8 mouse cellular contexts compared by ENCODE assay signal in the genomic region with DNA sequence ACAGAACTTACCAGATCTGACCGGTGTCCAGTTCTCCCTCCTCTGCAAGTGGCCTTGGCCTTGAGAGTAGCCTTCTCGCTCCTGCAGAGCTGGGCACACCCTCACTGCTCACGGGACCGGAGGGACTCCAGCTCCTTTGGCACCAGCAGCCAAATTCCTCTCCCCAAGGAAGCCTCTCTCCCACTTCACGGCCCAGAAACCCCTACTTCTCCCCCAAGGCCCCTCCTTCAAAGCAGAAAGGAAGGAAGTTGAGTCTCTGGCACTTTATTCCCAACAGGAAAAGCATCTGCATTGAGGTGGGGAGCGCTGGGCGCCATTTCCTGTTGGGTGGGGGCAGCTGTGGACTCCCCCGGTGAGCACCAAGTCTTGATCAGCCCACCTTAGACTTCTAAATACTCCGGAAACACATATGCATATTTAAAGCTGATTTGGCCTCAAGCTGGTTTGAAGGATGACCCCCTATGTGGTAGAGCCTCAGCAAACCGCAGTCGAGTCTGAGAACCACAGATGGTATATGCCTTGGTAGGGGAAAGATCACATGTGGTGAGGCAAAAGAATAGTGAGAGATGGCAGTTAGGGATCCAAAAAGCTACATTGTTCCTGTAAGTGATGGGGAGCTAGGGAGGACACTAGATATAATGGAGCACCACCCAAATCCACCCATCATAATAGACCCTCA. TPM values are rescaled to one million over a fixed set of nuclear protein-coding genes. Genes with fewer than 3 reads are reported as not detected.
DNase-seq lines count a peak whose midpoint lies in the region; ATAC-seq and TF ChIP-seq lines count a peak whose summit lies in the region.

A gene (minus strand): TSS at position 207 of the 679 bp plus-strand sequence.

- H3K27ac ChIP-seq in kidney, adult 2 months (ENCODE audit: insufficient read depth, low read depth, low read length) = peak within 1 kb of the TSS; percentile 77
- H3K27ac ChIP-seq in hindbrain, embryonic 12.5 days = 0 out of 2 replicates have a peak within 1 kb of the TSS, but pooled peaks have one; percentile 53
- peak within 1 kb of the TSS; percentile 86 for H3K27ac ChIP-seq in liver, embryonic 16.5 days (ENCODE audit: low read length)
- no peak within 1 kb of the TSS for H3K27ac ChIP-seq in stomach, postnatal 0 days (replicated peaks)

- peak within 1 kb of the TSS; percentile 56 for H3K4me3 ChIP-seq in kidney, adult 2 months (ENCODE audit: insufficient read depth, low read depth, low read length)
- 0 out of 2 replicates have a peak within 1 kb of the TSS, but pooled peaks have one; percentile 97 for H3K4me3 ChIP-seq in hindbrain, embryonic 12.5 days
- peak within 1 kb of the TSS; percentile 97 for H3K4me3 ChIP-seq in liver, embryonic 16.5 days (ENCODE audit: low read depth, low read length)
- H3K4me3 ChIP-seq in stomach, postnatal 0 days (ENCODE audit: low read depth, low read length) = no peak within 1 kb of the TSS; the same call in 1 of the 2 replicates

- no peak for TF ChIP-seq CTCF in kidney, adult 2 months (conservative IDR thresholded peaks at IDR 0.05; ENCODE audit: insufficient read depth, insufficient read length, low read depth, low read length)
- TF ChIP-seq CTCF in brain, embryonic 14.5 days (IDR thresholded peaks at IDR 0.05; ENCODE audit: borderline replicate concordance, extremely low read depth, insufficient read depth, insufficient read length) = no peak
- TF ChIP-seq CTCF in stomach, postnatal 0 days (IDR thresholded peaks at IDR 0.05; ENCODE audit: low read depth) = no peak

- 52% methylated on average over 11 of the region's 11 CpGs for WGBS in kidney, adult 2 months
- 70% methylated on average over 11 of the region's 11 CpGs for WGBS in hindbrain, embryonic 12.5 days
- 23% methylated on average over 11 of the region's 11 CpGs for WGBS in liver, embryonic 16.5 days (ENCODE audit: insufficient replicate concordance)
- WGBS in stomach, postnatal 0 days = 57% methylated on average over 11 of the region's 11 CpGs

- TF ChIP-seq EP300 in stomach, postnatal 0 days (optimal IDR thresholded peaks at IDR 0.05) = no peak

- no peak for ATAC-seq in hindbrain, embryonic 12.5 days (ENCODE audit: low FRiP score)
- no peak for ATAC-seq in liver, embryonic 16.5 days (ENCODE audit: low read depth)
- ATAC-seq in stomach, postnatal 0 days (ENCODE audit: low FRiP score, low TSS enrichment) = no peak

- no peaks in the 10 kb centered on the region for H3K27me3 ChIP-seq in kidney, adult 2 months (replicated peaks; ENCODE audit: control insufficient read depth, insufficient read depth, low read length)
- H3K27me3 ChIP-seq in hindbrain, embryonic 12.5 days = peaks cover 23% of the 10 kb centered on the region
- no peaks in the 10 kb centered on the region for H3K27me3 ChIP-seq in liver, embryonic 16.5 days (ENCODE audit: control insufficient read depth, insufficient read depth, low read depth, low read length)
- no peaks in the 10 kb centered on the region for H3K27me3 ChIP-seq in stomach, postnatal 0 days (ENCODE audit: control insufficient read depth, insufficient read depth, low read length)

- H3K4me1 ChIP-seq in kidney, adult 2 months (ENCODE audit: control insufficient read depth, insufficient read depth, low read length) = peaks cover 7% of the 10 kb centered on the region; the same call in 1 of the 2 replicates
- H3K4me1 ChIP-seq in hindbrain, embryonic 12.5 days = peaks cover 18% of the 10 kb centered on the region
- peaks cover 19% of the 10 kb centered on the region for H3K4me1 ChIP-seq in liver, embryonic 16.5 days (ENCODE audit: control insufficient read depth, low read depth, low read length)
- peaks cover 5% of the 10 kb centered on the region; the same call in 1 of the 2 replicates for H3K4me1 ChIP-seq in stomach, postnatal 0 days (replicated peaks; ENCODE audit: control insufficient read depth, insufficient read depth)

- DNase-seq in kidney, adult 2 months = peak; percentile 66
- DNase-seq in kidney, adult 9 months = no peak
- DNase-seq in brain, embryonic 14.5 days (ENCODE audit: low read depth) = no peak
- no peak for DNase-seq in stomach, postnatal 0 days (ENCODE audit: low spot score)
- DNase-seq in urinary bladder, postnatal 10 days (ENCODE audit: low spot score) = no peak
- DNase-seq in frontal cortex, postnatal 14 days (ENCODE audit: low spot score in 2 of 2) = no peak

- peak within 1 kb of the TSS; percentile 99 for H3K4me2 ChIP-seq in hindbrain, embryonic 12.5 days (replicated peaks)
- H3K4me2 ChIP-seq in liver, embryonic 16.5 days (ENCODE audit: low read depth, low read length) = peak within 1 kb of the TSS; percentile 80
- H3K4me2 ChIP-seq in stomach, postnatal 0 days (replicated peaks; ENCODE audit: low read depth) = peak within 1 kb of the TSS; percentile 86; the same call in 1 of the 2 replicates

- H3K9me3 ChIP-seq in hindbrain, embryonic 12.5 days (replicated peaks) = no peaks in the 10 kb centered on the region
- H3K9me3 ChIP-seq in liver, embryonic 16.5 days (replicated peaks; ENCODE audit: control insufficient read depth, low read length) = no peaks in the 10 kb centered on the region
- H3K9me3 ChIP-seq in stomach, postnatal 0 days (ENCODE audit: control insufficient read depth, low read length) = no peaks in the 10 kb centered on the region

- H3K9ac ChIP-seq in hindbrain, embryonic 12.5 days = no peak within 1 kb of the TSS
- peak within 1 kb of the TSS; percentile 98 for H3K9ac ChIP-seq in liver, embryonic 16.5 days (ENCODE audit: low read depth, low read length)
- H3K9ac ChIP-seq in stomach, postnatal 0 days (ENCODE audit: low read length) = no peak within 1 kb of the TSS

- H3K36me3 ChIP-seq in kidney, adult 2 months (ENCODE audit: control insufficient read depth, insufficient read depth, low read length) = no peaks in the 10 kb centered on the region; the same call in 1 of the 2 replicates
- H3K36me3 ChIP-seq in hindbrain, embryonic 12.5 days = peaks cover 16% of the 10 kb centered on the region
- peaks cover 13% of the 10 kb centered on the region for H3K36me3 ChIP-seq in liver, embryonic 16.5 days (ENCODE audit: control insufficient read depth, insufficient read depth)
- peaks cover 6% of the 10 kb centered on the region; the same call in 1 of the 2 replicates for H3K36me3 ChIP-seq in stomach, postnatal 0 days (ENCODE audit: control insufficient read depth, insufficient read depth, low read length)

- no peak for TF ChIP-seq POLR2A in kidney, adult 2 months (IDR thresholded peaks at IDR 0.05; ENCODE audit: low read depth, low read length)
- TF ChIP-seq POLR2A in brain, embryonic 14.5 days (IDR thresholded peaks at IDR 0.05; ENCODE audit: borderline replicate concordance, extremely low read depth, insufficient read depth, insufficient read length, poor library complexity, severe bottlenecking) = no peak

RNA-seq across cellular contexts. Expression of the gene that starts here (rescaled TPM):
- polyA plus RNA-seq in kidney, adult 2 months (2012; rRNA removed) = 11.7 and 15.3 TPM in 2 replicates
- polyA plus RNA-seq in brain, embryonic 14.5 days (2012; rRNA removed) = 12.6 and 13.7 TPM in 2 replicates
- 12.7 and 15.7 TPM in 2 replicates for polyA plus RNA-seq in hindbrain, embryonic 12.5 days (2016; fragmentation: Nextera tagmentation; extraction: Ambion mirVana)
- polyA plus RNA-seq in liver, embryonic 16.5 days (2015; fragmentation: Nextera tagmentation; extraction: Ambion mirVana) = 5.9 and 6.5 TPM in 2 replicates
- 3.4 and 3.7 TPM in 2 replicates for polyA plus RNA-seq in stomach, postnatal 0 days (2015; fragmentation: Nextera tagmentation; extraction: Ambion mirVana)
